In genomic region chr10:81182336-81183333, GRCm38 (mm10) we compare ENCODE assay signal across 8 mouse cellular contexts. TPM values are rescaled to one million over a fixed set of nuclear protein-coding genes. Genes with fewer than 3 reads are reported as not detected.
DNase-seq lines count a peak whose midpoint lies in the region; ATAC-seq and TF ChIP-seq lines count a peak whose summit lies in the region.

Gene Dapk3 (plus strand): TSS chr10:81183005.

- H3K27ac ChIP-seq in cortical plate, adult 2 months (ENCODE audit: insufficient read depth, low read length): peak within 1 kb of the TSS; percentile 33; the same call in 1 of the 2 replicates

- peak; percentile 93 for ATAC-seq in activated CD4-positive, CD25-positive, alpha-beta regulatory T cell, adult 4 months

- peak; percentile 94 to 96 for DNase-seq in gastrocnemius, adult 8-10 months (ENCODE audit: low spot score in 2 of 2)
- peak; percentile 100 for DNase-seq in hindlimb bud, embryonic 11.5 days (ENCODE audit: extremely low spot score, low read depth, low spot score)
- peak; percentile 94 to 99 for DNase-seq in left cerebral cortex, adult 8-10 months (ENCODE audit: low spot score in 2 of 2)
- peak; percentile 98 to 99 for DNase-seq in right cerebral cortex, postnatal 10 days (ENCODE audit: low spot score in 2 of 2)
- peak; percentile 88 for DNase-seq in urinary bladder, postnatal 25 days (ENCODE audit: low spot score)

- peak; percentile 88 for TF ChIP-seq POLR2A in cortical plate, adult 2 months (IDR thresholded peaks at IDR 0.05; ENCODE audit: extremely low read depth, insufficient read depth, low read length)

- TF ChIP-seq CTCF in cortical plate, adult 2 months (IDR thresholded peaks at IDR 0.05; ENCODE audit: extremely low read depth, insufficient read depth, low read length): no peak

- peaks cover 84% of the 10 kb centered on the region for H3K36me3 ChIP-seq in megakaryocyte, embryonic 14.5 days (replicated peaks; ENCODE audit: low read length)

- H3K4me1 ChIP-seq in cortical plate, adult 2 months (ENCODE audit: control insufficient read depth, insufficient read depth, low read length): peaks cover 3% of the 10 kb centered on the region
- H3K4me1 ChIP-seq in megakaryocyte, embryonic 14.5 days: peaks cover 82% of the 10 kb centered on the region

- H3K27me3 ChIP-seq in megakaryocyte, embryonic 14.5 days (replicated peaks): no peaks in the 10 kb centered on the region

- no peaks in the 10 kb centered on the region for H3K9me3 ChIP-seq in megakaryocyte, embryonic 14.5 days

- peak within 1 kb of the TSS; percentile 45 for H3K4me3 ChIP-seq in cortical plate, adult 2 months (ENCODE audit: insufficient read depth, low read length)
- H3K4me3 ChIP-seq in megakaryocyte, embryonic 14.5 days (replicated peaks): peak within 1 kb of the TSS; percentile 96

RNA-seq across cellular contexts. Expression of gene Dapk3, which starts in this region (rescaled TPM):
- polyA plus RNA-seq in activated CD4-positive, CD25-positive, alpha-beta regulatory T cell, adult 4 months (2017; shearing (Covaris generic)): 1 to 10 TPM; 4.1 to 4.9 TPM
- 71.2 and 77.1 TPM in 2 replicates for polyA plus RNA-seq in cortical plate, adult 2 months (2012; rRNA removed)
- 10 to 100 TPM; 25.2 to 31.5 (median 27.3) TPM for total RNA-seq in gastrocnemius, adult 8-10 months (2022)
- total RNA-seq in left cerebral cortex, adult 8-10 months (2022): 10 to 100 TPM; 65.1 to 70.9 (median 68.9) TPM
- polyA plus RNA-seq in megakaryocyte, embryonic 14.5 days (2012; ENCODE audit: insufficient read depth, low replicate concordance): 168 TPM in 2 replicates

Comparison
In these comparisons a context has a peak if more than half of its experiments do, and no peak if none do; other contexts are left out.
1. Peak in every context shown above with its lines: DNase-seq, ATAC-seq, H3K4me3 ChIP-seq and H3K27ac ChIP-seq.
2. RNA of gene Dapk3 (polyA plus RNA-seq): 168 TPM in megakaryocyte, embryonic 14.5 days and 71.2 to 77.1 TPM in cortical plate, adult 2 months; 4.1 to 4.9 TPM in activated CD4-positive, CD25-positive, alpha-beta regulatory T cell, adult 4 months; every median in the first group is over 10 times any median in the second.